Mouse (Mus musculus) erythroblast, embryonic 14.5 days (primary cell): Measurements from ENCODE around the gene Zswim3.

Experiments
- GATA1 ChIP-seq: IDR thresholded peaks from 2 replicates; pipeline ENCODE4 v1.6.1; 2012; ENCODE audit warnings: low read length, inconsistent platforms, mixed read lengths
- TAL1 ChIP-seq: IDR thresholded peaks from 3 replicates; pipeline ENCODE4 v1.6.1; 2012; ENCODE audit warnings: low read length, inconsistent platforms, mixed read lengths

DNA sequence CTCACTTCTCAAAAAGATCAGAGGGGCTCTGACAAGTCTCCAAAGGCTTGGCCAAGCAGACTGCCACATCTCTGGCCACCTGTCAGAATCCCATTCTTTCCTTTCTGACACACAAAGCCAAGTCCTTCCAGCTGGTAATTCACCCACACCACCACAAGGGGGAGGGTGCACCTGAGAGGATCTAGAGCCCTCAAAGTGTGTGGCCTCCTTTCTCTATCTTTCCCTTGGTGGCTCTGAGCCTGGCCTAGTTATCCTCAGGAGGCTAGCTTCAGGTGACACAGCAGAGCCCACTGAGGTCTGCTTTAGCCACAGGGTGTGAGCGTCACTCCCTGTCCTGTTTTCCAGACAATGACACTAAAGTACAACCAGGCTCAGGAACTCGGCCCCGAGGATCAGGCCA is 11.7 kb upstream of the Zswim3 start:
- TF ChIP-seq GATA1 (no peak), TAL1 (no peak)
